Mouse (Mus musculus) hindbrain, embryonic 13.5 days (tissue): ENCODE data around the gene Map4k2. TPM values are rescaled to one million over a fixed set of nuclear protein-coding genes. Genes with fewer than 3 reads are reported as not detected.

Experiments used
- ATAC-seq: fragments of 200-750 bp; cut with Nextera tagmentation; 2 replicates; pipeline ENCODE4 v1.8.0; 2017; ENCODE audit warnings: moderate TSS enrichment; ENCODE audit not compliant: low FRiP score
- H3K27ac ChIP-seq: fragments of 300-500 bp; sonication (generic); 2 replicates; pipeline ENCODE4 v1.5.1; 2015; ENCODE audit warnings: inconsistent platforms, mild to moderate bottlenecking, moderate library complexity
- H3K27me3 ChIP-seq: fragments of 300-500 bp; sonication (generic); 2 replicates; pipeline ENCODE4 v1.6.1; 2015; ENCODE audit warnings: mild to moderate bottlenecking, inconsistent platforms
- H3K36me3 ChIP-seq: fragments of 300-500 bp; sonication (generic); 2 replicates; pipeline ENCODE4 v1.6.1; 2015; ENCODE audit warnings: mild to moderate bottlenecking, inconsistent platforms
- H3K4me1 ChIP-seq: fragments of 300-500 bp; sonication (generic); replicated peaks from 2 replicates; pipeline ENCODE4 v1.6.1; 2015; ENCODE audit warnings: inconsistent platforms
- H3K4me2 ChIP-seq: fragments of 300-500 bp; sonication (generic); 2 replicates; pipeline ENCODE4 v1.6.1; 2015; ENCODE audit warnings: inconsistent platforms, mild to moderate bottlenecking, moderate library complexity
- H3K4me3 ChIP-seq: fragments of 300-500 bp; sonication (generic); 2 replicates; pipeline ENCODE4 v1.5.1; 2015; ENCODE audit warnings: mild to moderate bottlenecking, inconsistent platforms
- H3K9ac ChIP-seq: fragments of 300-500 bp; sonication (generic); 2 replicates; pipeline ENCODE4 v1.6.1; 2015; ENCODE audit warnings: mild to moderate bottlenecking, inconsistent platforms
- H3K9me3 ChIP-seq: fragments of 300-500 bp; sonication (generic); 2 replicates; pipeline ENCODE4 v1.6.1; 2016; ENCODE audit warnings: inconsistent platforms
- WGBS: fragments of 180-500 bp; shearing (Covaris S2); methylation state at CpG from one replicate; pipeline ENCODE4 v1.1.7; 2015; 5-methylcytosine and 5-hydroxymethylcytosine counted together
- polyA plus RNA-seq: library from polyadenylated mRNA; unstranded; fragments of >200 nt; fragmentation: Nextera tagmentation; extraction: Ambion mirVana; gene quantifications from 2 replicates; pipeline ENCODE4 v1.2.1, GENCODE M21; 2015

Map4k2 gene
- polyA plus RNA-seq, 1 experiment from 2014 or later = 17.6 TPM

- WGBS = 87% methylated on average over 33 of the region's 33 CpGs
- Histone ChIP-seq H3K27me3 (no peaks in the 10 kb centered on the region), H3K4me1 (no peaks in the 10 kb centered on the region), H3K9me3 (no peaks in the 10 kb centered on the region), H3K9ac (no peak overlapping the region), H3K36me3 (peaks cover 32% of the 10 kb centered on the region), H3K4me3 (no peak overlapping the region), H3K27ac (no peak overlapping the region), H3K4me2 (no peak overlapping the region)
- no peak for ATAC-seq
Observed at GRCm38 (mm10) chr19:6321786-6322621, 18.9 kb upstream of the Map4k2 start.

DNA sequence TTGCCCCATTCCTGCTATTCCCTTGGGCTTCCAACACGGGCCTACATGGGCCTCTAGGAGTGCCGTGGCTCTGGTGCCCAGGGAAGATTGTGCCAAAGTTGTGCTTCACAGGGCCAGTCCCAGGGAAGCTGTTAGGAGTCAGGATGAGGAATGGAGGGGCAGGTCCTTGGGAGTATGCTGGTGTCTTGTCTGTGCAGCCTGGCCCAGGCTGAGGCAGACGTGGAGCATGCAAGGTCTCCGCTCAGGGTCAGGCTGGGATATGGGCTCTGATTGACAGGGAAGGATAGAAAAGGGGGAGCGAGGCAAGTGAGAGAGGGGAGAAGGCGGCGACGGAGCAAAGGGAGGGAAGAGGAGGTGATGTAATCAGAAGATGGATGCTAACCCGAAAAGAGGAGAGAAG, 16.2 kb upstream of the Map4k2 start:
- no peak overlapping the region for H3K9ac ChIP-seq
- H3K27ac ChIP-seq = no peak overlapping the region
- ATAC-seq = no peak
- no peaks in the 10 kb centered on the region for H3K9me3 ChIP-seq
- no peaks in the 10 kb centered on the region for H3K27me3 ChIP-seq
- 81% methylated on average over 9 of the region's 9 CpGs for WGBS
- no peaks in the 10 kb centered on the region for H3K4me1 ChIP-seq
- H3K4me2 ChIP-seq = no peak overlapping the region
- H3K4me3 ChIP-seq = no peak overlapping the region
- peaks cover 12% of the 10 kb centered on the region for H3K36me3 ChIP-seq

DNA sequence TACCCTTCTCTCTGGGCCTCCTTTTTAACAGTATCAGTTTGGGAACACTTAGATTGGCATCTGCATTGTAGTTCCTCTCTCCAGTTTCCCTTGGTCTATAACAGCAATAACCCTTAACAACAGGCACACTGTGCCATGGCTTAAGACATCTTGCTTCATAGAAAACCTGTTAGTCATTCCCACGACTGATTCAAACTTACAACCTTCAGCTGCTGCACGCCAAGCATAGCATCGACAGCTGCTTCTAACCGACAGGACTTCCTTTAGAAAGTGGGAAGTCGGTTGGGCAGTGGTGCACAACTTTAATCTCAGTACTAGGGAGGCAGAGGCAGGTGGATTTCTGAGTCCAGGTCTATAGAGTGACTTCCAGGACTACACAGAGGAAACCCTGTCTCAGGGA, 9.8 kb upstream of the Map4k2 start:
- no peak overlapping the region for H3K9ac ChIP-seq
- 66% methylated on average over 5 of the region's 5 CpGs for WGBS

DNA sequence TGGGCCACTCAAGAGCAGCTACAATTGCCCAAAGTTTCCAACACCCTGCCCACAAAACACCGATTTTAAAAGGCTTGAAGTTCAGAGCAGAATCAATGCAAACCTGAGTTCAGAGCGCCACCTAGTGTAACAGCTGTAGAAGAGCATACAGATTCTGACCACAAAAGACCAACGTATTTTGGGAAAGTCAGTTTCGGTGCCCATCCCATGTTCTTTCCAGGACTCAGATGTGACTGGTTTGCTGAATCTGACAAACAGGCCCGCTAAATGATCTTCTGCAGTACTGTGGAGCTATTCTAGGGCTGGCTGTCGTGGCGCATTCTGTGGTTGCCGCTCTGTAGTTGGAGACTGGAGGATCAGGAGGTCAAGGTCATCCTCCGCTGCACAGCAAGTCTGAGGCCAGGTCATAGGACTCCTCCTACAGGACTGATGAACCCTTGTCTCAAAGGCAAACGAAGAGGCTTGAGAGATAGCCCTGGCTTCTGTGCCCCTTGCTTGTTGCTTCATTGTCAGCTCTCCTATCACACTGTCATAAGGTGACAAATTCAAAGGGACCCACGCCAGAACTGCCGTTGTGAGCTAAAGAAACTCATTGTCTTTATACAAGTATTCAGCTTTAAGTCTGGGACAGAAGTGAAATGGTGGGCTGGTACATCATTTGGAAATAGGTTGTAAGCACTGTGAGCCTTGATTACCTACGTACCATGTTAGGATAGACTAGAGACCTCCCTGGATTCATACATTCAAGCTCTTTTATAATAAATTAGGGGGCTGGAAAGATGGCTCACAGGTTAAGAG, 9.0 kb upstream of the Map4k2 start:
- peaks cover 23% of the 10 kb centered on the region for H3K4me1 ChIP-seq
- 0 out of 2 replicates have a peak overlapping the region, but pooled peaks have one; percentile 19 for H3K9ac ChIP-seq
- WGBS = 22% methylated on average over 13 of the region's 13 CpGs
- no peak overlapping the region; the same call in 1 of the 2 replicates for H3K4me3 ChIP-seq
- no peaks in the 10 kb centered on the region for H3K27me3 ChIP-seq
- ATAC-seq = no peak
- H3K27ac ChIP-seq = no peak overlapping the region
- H3K36me3 ChIP-seq = peaks cover 3% of the 10 kb centered on the region
- H3K4me2 ChIP-seq = peak overlapping the region; percentile 30
- no peaks in the 10 kb centered on the region for H3K9me3 ChIP-seq

More for the DNA sequence above, 9.8 kb upstream of the Map4k2 start:
- Histone ChIP-seq H3K4me2 (no peak overlapping the region), H3K27me3 (no peaks in the 10 kb centered on the region), H3K36me3 (no peaks in the 10 kb centered on the region), H3K9me3 (no peaks in the 10 kb centered on the region), H3K4me3 (no peak overlapping the region), H3K4me1 (peaks cover 16% of the 10 kb centered on the region), H3K27ac (no peak overlapping the region)
- no peak for ATAC-seq

DNA sequence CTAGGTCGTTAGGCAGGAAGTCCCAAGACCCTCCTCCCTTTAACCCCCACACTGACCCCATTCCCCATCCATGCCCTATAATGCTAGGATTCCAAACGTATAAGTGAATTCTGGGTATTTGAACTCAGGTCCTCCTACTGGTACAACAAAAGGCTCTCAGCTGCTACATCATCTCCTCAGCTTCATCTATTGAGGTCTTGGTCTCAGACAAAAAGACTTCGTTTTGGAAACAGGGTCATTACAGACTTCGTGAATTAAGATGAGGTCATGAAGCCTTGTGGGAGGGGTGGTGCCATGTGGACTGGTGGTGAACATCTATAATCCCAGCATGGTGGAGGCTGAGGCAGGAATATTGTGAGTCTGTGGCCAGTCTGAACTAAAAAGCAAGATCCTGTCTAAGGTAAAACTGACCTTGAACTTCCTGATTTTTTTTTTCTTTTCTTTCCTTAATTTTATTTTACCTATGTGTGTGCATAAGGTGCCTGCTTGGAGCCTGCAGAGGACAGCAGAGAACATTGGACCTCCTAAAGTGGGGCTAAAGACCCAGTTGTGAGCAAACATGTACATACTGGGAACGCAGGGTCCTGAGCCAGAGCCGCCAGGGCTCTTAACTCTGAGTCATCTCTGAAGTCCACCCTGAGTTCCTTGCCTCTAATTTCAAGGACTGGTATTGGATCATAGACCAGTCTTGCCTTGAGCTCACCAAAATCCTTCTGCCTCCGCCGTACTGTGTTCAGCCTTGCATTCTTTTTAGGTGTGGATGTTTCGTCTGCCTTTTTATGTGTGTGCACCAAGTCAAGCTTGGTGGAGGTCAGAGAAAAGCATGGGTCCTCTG, 7.0 kb upstream of the Map4k2 start:
- Histone ChIP-seq H3K4me2 (peak overlapping the region; percentile 97), H3K36me3 (peaks cover 23% of the 10 kb centered on the region), H3K9ac (no peak overlapping the region), H3K27me3 (0 out of 2 replicates have a peak, but pooled peaks cover under 1% of the 10 kb centered on the region), H3K27ac (peak overlapping the region; percentile 72), H3K9me3 (no peaks in the 10 kb centered on the region), H3K4me3 (peak overlapping the region; percentile 90), H3K4me1 (peaks cover 31% of the 10 kb centered on the region)
- ATAC-seq = peak; percentile 3; the same call in 1 of the 2 replicates
- 71% methylated on average over 9 of the region's 9 CpGs for WGBS

DNA sequence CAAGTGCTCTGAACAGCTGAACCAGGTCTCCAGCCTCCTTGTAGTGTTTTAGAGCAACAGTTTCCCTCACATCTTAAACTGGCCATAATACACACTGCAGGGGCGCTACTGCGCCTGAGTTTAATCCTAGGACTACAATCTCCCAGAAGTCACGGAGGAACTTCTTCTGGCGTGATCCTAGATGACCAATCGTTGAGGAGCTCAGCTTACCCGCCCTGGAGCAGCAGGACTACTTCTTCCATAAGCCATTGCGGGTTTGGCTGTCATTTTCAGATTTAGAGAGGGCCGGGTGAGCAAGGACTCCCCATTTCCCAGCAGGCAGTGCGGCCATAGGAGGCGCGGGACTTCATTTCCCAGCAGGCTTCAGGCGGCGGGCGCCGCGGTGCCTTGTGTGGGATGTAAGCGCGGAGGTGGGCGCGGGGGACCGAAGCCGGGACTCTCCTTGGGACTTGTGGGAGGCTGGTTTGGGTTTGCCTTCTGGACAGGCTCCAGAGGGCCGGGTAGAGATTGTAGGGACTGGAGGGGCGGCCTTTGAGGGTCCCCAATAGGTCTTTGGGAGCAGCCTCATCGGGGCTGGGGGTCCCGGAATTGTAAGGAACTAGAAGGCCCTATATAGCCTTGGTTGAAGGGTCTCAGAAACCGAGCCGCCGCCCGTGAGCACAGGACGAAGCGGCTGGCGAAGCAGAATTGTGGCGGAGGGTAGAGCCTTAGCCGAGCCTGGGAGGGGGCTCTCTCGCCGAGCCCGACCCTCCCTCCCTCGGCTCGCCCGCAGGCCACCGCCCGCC, 6.1 kb upstream of the Map4k2 start, which contains the start of gene Men1:
Men1 (plus strand) TSS at position 307 of the 785 bp plus-strand sequence.
- H3K9me3 ChIP-seq = no peaks in the 10 kb centered on the region
- H3K9ac ChIP-seq = peak within 1 kb of the TSS; percentile 94
- peak within 1 kb of the TSS; percentile 76 for H3K27ac ChIP-seq
- peaks cover 8% of the 10 kb centered on the region; the same call in 1 of the 2 replicates for H3K27me3 ChIP-seq
- peaks cover 31% of the 10 kb centered on the region for H3K4me1 ChIP-seq
- WGBS = under 1% methylated on average over 42 of the region's 43 CpGs
- H3K4me3 ChIP-seq = peak within 1 kb of the TSS; percentile 90
- peaks cover 32% of the 10 kb centered on the region for H3K36me3 ChIP-seq
- ATAC-seq = peak; percentile 93
- peak within 1 kb of the TSS; percentile 97 for H3K4me2 ChIP-seq

- ATAC-seq = peak; percentile 3
- Histone ChIP-seq H3K4me2 (peak overlapping the region; percentile 97), H3K9ac (peak overlapping the region; percentile 94), H3K9me3 (no peaks in the 10 kb centered on the region), H3K4me3 (peak overlapping the region; percentile 90), H3K36me3 (peaks cover 38% of the 10 kb centered on the region), H3K27me3 (peaks cover 13% of the 10 kb centered on the region; the same call in 1 of the 2 replicates), H3K27ac (peak overlapping the region; percentile 76), H3K4me1 (peaks cover 36% of the 10 kb centered on the region)
- WGBS = 0% methylated on average over 25 of the region's 25 CpGs
Observed at GRCm38 (mm10) chr19:6335458-6335827, 5.5 kb upstream of the Map4k2 start.

DNA sequence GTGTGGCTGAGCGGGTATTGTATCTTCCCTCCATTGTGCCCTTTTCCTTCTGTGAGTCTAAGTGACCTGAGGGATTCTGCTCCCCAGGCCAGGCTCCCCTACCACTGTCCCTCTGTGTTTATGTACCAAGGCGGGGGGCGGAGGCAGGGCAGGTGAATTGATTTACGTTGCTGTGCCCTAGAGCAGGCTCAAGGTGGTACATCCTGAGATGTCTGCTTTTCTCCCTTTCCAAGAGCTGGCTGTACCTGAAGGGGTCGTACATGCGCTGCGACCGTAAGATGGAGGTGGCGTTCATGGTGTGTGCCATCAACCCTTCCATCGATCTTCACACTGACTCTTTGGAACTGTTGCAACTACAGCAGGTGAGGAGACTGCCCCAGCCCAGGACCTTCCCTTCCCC, 4.0 kb upstream of the Map4k2 start:
- H3K36me3 ChIP-seq = peaks cover 40% of the 10 kb centered on the region
- ATAC-seq = no peak
- H3K9me3 ChIP-seq = no peaks in the 10 kb centered on the region
- peak overlapping the region; percentile 90 for H3K4me3 ChIP-seq
- 95% methylated on average over 10 of the region's 10 CpGs for WGBS
- peaks cover 48% of the 10 kb centered on the region for H3K4me1 ChIP-seq
- peak overlapping the region; percentile 94 for H3K9ac ChIP-seq
- no peak overlapping the region for H3K27ac ChIP-seq
- peak overlapping the region; percentile 97 for H3K4me2 ChIP-seq
- peaks cover 13% of the 10 kb centered on the region; the same call in 1 of the 2 replicates for H3K27me3 ChIP-seq

- Histone ChIP-seq H3K4me1 (peaks cover 47% of the 10 kb centered on the region), H3K4me2 (no peak overlapping the region), H3K27ac (no peak overlapping the region), H3K9me3 (no peaks in the 10 kb centered on the region), H3K4me3 (no peak overlapping the region), H3K9ac (no peak overlapping the region), H3K27me3 (peaks cover 13% of the 10 kb centered on the region; the same call in 1 of the 2 replicates), H3K36me3 (peaks cover 49% of the 10 kb centered on the region)
- ATAC-seq = no peak
- 97% methylated on average over 7 of the region's 7 CpGs for WGBS
Observed at GRCm38 (mm10) chr19:6338171-6338570, 2.8 kb upstream of the Map4k2 start.

GRCm38 (mm10) chr19:6338716-6339115, 2.2 kb upstream of the Map4k2 start:
- H3K4me2 ChIP-seq = no peak overlapping the region
- no peak for ATAC-seq
- peaks cover 47% of the 10 kb centered on the region for H3K4me1 ChIP-seq
- no peak overlapping the region for H3K27ac ChIP-seq
- H3K9ac ChIP-seq = no peak overlapping the region
- H3K9me3 ChIP-seq = no peaks in the 10 kb centered on the region
- peaks cover 13% of the 10 kb centered on the region; the same call in 1 of the 2 replicates for H3K27me3 ChIP-seq
- 92% methylated on average over 11 of the region's 11 CpGs for WGBS
- H3K4me3 ChIP-seq = no peak overlapping the region
- H3K36me3 ChIP-seq = peaks cover 55% of the 10 kb centered on the region

- Histone ChIP-seq H3K4me1 (peaks cover 44% of the 10 kb centered on the region), H3K36me3 (peaks cover 59% of the 10 kb centered on the region), H3K9ac (no peak overlapping the region), H3K9me3 (no peaks in the 10 kb centered on the region), H3K27ac (no peak overlapping the region), H3K27me3 (peaks cover 13% of the 10 kb centered on the region; the same call in 1 of the 2 replicates), H3K4me3 (no peak overlapping the region), H3K4me2 (no peak overlapping the region)
- 98% methylated on average over 6 of the region's 6 CpGs for WGBS
- ATAC-seq = no peak
Observed at GRCm38 (mm10) chr19:6339191-6339590, 1.7 kb upstream of the Map4k2 start.
